Mouse (Mus musculus): ENCODE results near the gene Mymx. TPM values are rescaled to one million over a fixed set of nuclear protein-coding genes. Genes with fewer than 3 reads are reported as not detected.
A peak's percentile ranks its signal among the peaks of the same experiment; 100 is the strongest.

Gene Mymx
- total RNA-seq (2012; rRNA removed), result not detected in 2 replicates
- not detected in 2 replicates for total RNA-seq (2014; rRNA removed)
- polyA plus RNA-seq (2012; ENCODE audit: insufficient read length, low read depth), result not detected in 2 replicates

DNA sequence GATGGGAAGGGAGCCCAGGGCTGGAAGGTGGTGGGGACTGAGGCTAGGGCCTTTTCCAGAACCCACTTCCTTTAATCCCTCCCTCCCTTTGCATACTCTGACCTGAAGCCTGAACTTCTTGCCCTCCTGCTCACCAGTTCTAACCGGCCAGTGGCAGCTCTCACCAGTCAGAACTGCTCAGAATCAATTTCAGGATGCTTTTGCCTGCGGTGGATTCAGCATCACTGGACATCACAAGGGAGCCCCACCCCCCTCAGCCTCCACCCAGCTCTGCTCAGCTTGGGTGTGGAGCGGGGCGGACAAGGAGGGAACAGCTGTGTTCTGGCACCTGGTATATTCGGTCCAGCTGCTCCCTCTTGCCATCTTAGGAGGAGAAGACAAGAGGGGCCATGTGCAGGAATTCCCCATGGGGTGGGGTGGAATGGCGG, at the start of gene Mymx:
Gene Mymx, minus strand, starts transcription at position 226 of the 428 bp plus-strand sequence.
- Histone ChIP-seq H3K27me3 (replicated peaks) (peaks cover 1% of the 10 kb centered on the region), H3K4me1 (ENCODE audit: control insufficient read depth in 1 of 2, insufficient read depth in 2 of 2) (peaks cover 3 to 18% of the 10 kb centered on the region in 2 experiments; a peak in 3 of 4 replicates), H3K4me3 (replicated peaks in 1 of 3; ENCODE audit: low read depth in 2 of 3, low read length in 2 of 3, poor library complexity in 1 of 3) (no peak within 1 kb of the TSS), H3K9ac (ENCODE audit: insufficient read depth, low read depth) (no peak within 1 kb of the TSS), H3K36me3 (replicated peaks in 1 of 2; ENCODE audit: control insufficient read depth in 1 of 2, insufficient read depth in 1 of 2, low read length in 1 of 2) (no peaks in the 10 kb centered on the region), H3K9me3 (replicated peaks; ENCODE audit: low read length) (no peaks in the 10 kb centered on the region), H3K27ac (ENCODE audit: insufficient read depth, low read depth) (no peak within 1 kb of the TSS), H3K79me2 (replicated peaks; ENCODE audit: control insufficient read depth, extremely low read depth, insufficient read depth, poor library complexity, severe bottlenecking) (no peaks in the 10 kb centered on the region), H3K4me2 (ENCODE audit: insufficient read depth, low read depth, poor library complexity, severe bottlenecking) (no peak within 1 kb of the TSS)
- dilution Hi-C loops (cut with MboI; ENCODE audit: extremely low pct_ligation_motif_present, extremely low pct_unique_long_range_greater_than_20kb, low sequenced_read_pairs) (no loop called here), in situ Hi-C loops (cut with MboI; ENCODE audit: low pct_ligation_motif_present, low pct_unique_long_range_greater_than_20kb, low sequenced_read_pairs) (no loop called here)
- no peak for DNase-seq (ENCODE audit: extremely low read depth)
- TF ChIP-seq UBTF (IDR thresholded peaks at IDR 0.05; ENCODE audit: low read depth, low read length), result no peak

DNA sequence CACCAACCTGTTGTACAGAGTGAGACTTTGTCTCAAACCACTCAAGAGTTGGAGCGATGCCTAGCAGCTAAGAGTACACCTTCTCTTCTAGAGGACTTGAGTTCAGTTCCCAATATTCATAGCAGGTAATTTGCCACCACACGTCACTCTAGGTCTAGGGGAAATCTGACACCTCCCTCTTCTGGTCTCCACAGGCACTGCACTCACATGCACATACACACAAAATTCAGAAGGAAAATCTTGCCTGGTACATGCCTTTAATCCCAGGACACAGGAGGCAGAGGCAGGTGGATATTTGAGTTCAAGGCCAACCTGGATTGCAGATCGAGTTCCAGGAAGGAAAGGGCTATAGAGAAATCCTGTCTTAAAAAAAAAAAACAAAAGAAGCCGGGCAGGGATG, 42.3 kb upstream of the Mymx start:
- no peaks in the 10 kb centered on the region for H3K27me3 ChIP-seq (replicated peaks)
- H3K4me1 ChIP-seq (ENCODE audit: control insufficient read depth in 1 of 2, insufficient read depth in 2 of 2), result peaks cover 4 to 7% of the 10 kb centered on the region in 2 experiments
- no peak overlapping the region for H3K9ac ChIP-seq (ENCODE audit: insufficient read depth, low read depth)
- no peaks in the 10 kb centered on the region for H3K36me3 ChIP-seq (replicated peaks in 1 of 2; ENCODE audit: control insufficient read depth in 1 of 2, insufficient read depth in 1 of 2, low read length in 1 of 2)
- TF ChIP-seq CTCF (conservative IDR thresholded peaks at IDR 0.05 in 1 of 2, IDR thresholded peaks at IDR 0.05 in 1 of 2; ENCODE audit: low read depth in 2 of 2, low read length in 2 of 2) (peak in 1 of 2 experiments; percentile 26; a peak in 2 of 4 replicates), MAFK (IDR thresholded peaks at IDR 0.05; ENCODE audit: insufficient replicate concordance, low read length) (no peak)
- H3K4me3 ChIP-seq (replicated peaks in 1 of 3; ENCODE audit: low read depth in 2 of 3, low read length in 2 of 3, poor library complexity in 1 of 3), result no peak overlapping the region
- in situ Hi-C loops (cut with MboI; ENCODE audit: low pct_ligation_motif_present, low pct_unique_long_range_greater_than_20kb, low sequenced_read_pairs) (no loop called here), dilution Hi-C loops (cut with MboI; ENCODE audit: extremely low pct_ligation_motif_present, extremely low pct_unique_long_range_greater_than_20kb, low sequenced_read_pairs) (no loop called here)
- no peak for DNase-seq (ENCODE audit: extremely low read depth)
- peaks cover 4% of the 10 kb centered on the region for H3K9me3 ChIP-seq (replicated peaks; ENCODE audit: low read length)
- H3K27ac ChIP-seq (ENCODE audit: insufficient read depth, low read depth), result no peak overlapping the region
- H3K4me2 ChIP-seq (ENCODE audit: insufficient read depth, low read depth, poor library complexity, severe bottlenecking), result no peak overlapping the region
- no peaks in the 10 kb centered on the region for H3K79me2 ChIP-seq (replicated peaks; ENCODE audit: control insufficient read depth, extremely low read depth, insufficient read depth, poor library complexity, severe bottlenecking)

DNA sequence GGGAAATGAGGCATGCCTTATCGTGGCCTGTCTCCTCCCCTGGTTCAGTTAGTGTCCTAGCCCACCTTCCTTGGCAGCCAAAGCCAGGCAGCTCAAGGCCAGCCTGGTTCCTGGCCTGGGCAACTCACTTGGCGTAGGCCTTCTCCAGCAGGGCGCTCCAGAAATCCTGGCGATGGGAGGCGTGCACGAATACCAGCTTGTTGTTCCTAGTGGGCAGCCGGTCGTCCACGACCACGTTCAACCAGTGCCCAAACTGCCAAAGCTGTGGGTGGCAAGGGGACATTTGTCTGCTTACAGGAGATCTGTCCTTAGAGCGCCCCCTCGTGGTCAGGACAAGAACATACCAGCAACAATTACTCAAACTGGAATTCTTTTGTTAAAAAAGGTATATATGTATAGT, 40.8 kb upstream of the Mymx start:
- dilution Hi-C loops (cut with MboI; ENCODE audit: extremely low pct_ligation_motif_present, extremely low pct_unique_long_range_greater_than_20kb, low sequenced_read_pairs) (no loop called here), in situ Hi-C loops (cut with MboI; ENCODE audit: low pct_ligation_motif_present, low pct_unique_long_range_greater_than_20kb, low sequenced_read_pairs) (no loop called here)
- peaks cover 3% of the 10 kb centered on the region for H3K27me3 ChIP-seq (replicated peaks)
- peaks cover 4 to 11% of the 10 kb centered on the region in 2 experiments for H3K4me1 ChIP-seq (ENCODE audit: control insufficient read depth in 1 of 2, insufficient read depth in 2 of 2)
- H3K27ac ChIP-seq (ENCODE audit: insufficient read depth, low read depth), result no peak overlapping the region
- peak; percentile 88 for TF ChIP-seq RAD21 (IDR thresholded peaks at IDR 0.05; ENCODE audit: low read depth, low read length)
- TF ChIP-seq MAFK (IDR thresholded peaks at IDR 0.05; ENCODE audit: insufficient replicate concordance, low read length), result no peak
- TF ChIP-seq NELFE (IDR thresholded peaks at IDR 0.05; ENCODE audit: low read depth, low read length), result peak; percentile 38; the same call in 1 of the 2 replicates
- peak; percentile 67 to 91 for TF ChIP-seq CTCF (conservative IDR thresholded peaks at IDR 0.05 in 1 of 2, IDR thresholded peaks at IDR 0.05 in 1 of 2; ENCODE audit: low read depth in 2 of 2, low read length in 2 of 2)
- TF ChIP-seq SMC3 (IDR thresholded peaks at IDR 0.05; ENCODE audit: low read depth, low read length), result peak; percentile 88
- peak; percentile 62 for TF ChIP-seq ZC3H11A (IDR thresholded peaks at IDR 0.05; ENCODE audit: low read depth, low read length)
- no peak for TF ChIP-seq TBP (conservative IDR thresholded peaks at IDR 0.05; ENCODE audit: low read depth, low read length)
- 0 out of 2 replicates have a peak, but pooled peaks have one; percentile 7 for TF ChIP-seq ELF1 (IDR thresholded peaks at IDR 0.05; ENCODE audit: low read depth, low read length)
- TF ChIP-seq SIN3A (IDR thresholded peaks at IDR 0.05; ENCODE audit: low read length), result 0 out of 2 replicates have a peak, but pooled peaks have one; percentile 35
- no peaks in the 10 kb centered on the region for H3K79me2 ChIP-seq (replicated peaks; ENCODE audit: control insufficient read depth, extremely low read depth, insufficient read depth, poor library complexity, severe bottlenecking)
- H3K4me2 ChIP-seq (ENCODE audit: insufficient read depth, low read depth, poor library complexity, severe bottlenecking), result no peak overlapping the region
- H3K36me3 ChIP-seq (replicated peaks in 1 of 2; ENCODE audit: control insufficient read depth in 1 of 2, insufficient read depth in 1 of 2, low read length in 1 of 2), result no peaks in the 10 kb centered on the region
- H3K9ac ChIP-seq (ENCODE audit: insufficient read depth, low read depth), result no peak overlapping the region
- H3K9me3 ChIP-seq (replicated peaks; ENCODE audit: low read length), result peaks cover 4% of the 10 kb centered on the region
- DNase-seq (ENCODE audit: extremely low read depth), result peak; percentile 71
- peak overlapping the region in 1 of 3 experiments; percentile 31 for H3K4me3 ChIP-seq (replicated peaks in 1 of 3; ENCODE audit: low read depth in 2 of 3, low read length in 2 of 3, poor library complexity in 1 of 3)

All from CH12.LX (cell line).